Mouse (Mus musculus) adrenal gland, postnatal 25 days (tissue): ENCODE measurements at regions not wholly inside any gene's neighbourhood (a gene's known extent, or its start where the extent isn't known, plus 50 kb on each side); places are given as distances from the start of the nearest gene placed in this dataset.
A peak's percentile ranks its signal among the peaks of the same experiment; 100 is the strongest.

ENCODE experiments used
- DNase-seq: peaks from one replicate; pipeline ENCODE4 v3.0.0; 2021; ENCODE audit warnings: mixed read lengths

- DNase-seq = no peak
Observed at GRCm38 (mm10) chr8:35877581-35877980, 112.0 kb downstream of the Gm19410 start.

- no peak for DNase-seq
Observed at GRCm38 (mm10) chr8:35881810-35882209, 116.2 kb downstream of the Gm19410 start.

- peak; percentile 40 for DNase-seq
Observed at GRCm38 (mm10) chr8:35882638-35883455, 117.3 kb downstream of the Gm19410 start.

- DNase-seq = no peak
Observed at GRCm38 (mm10) chr8:35883456-35883780, 117.8 kb downstream of the Gm19410 start.

GRCm38 (mm10) chr8:35884545-35884944, 119.0 kb downstream of the Gm19410 start:
- no peak for DNase-seq

GRCm38 (mm10) chr8:35890083-35890482, 124.5 kb downstream of the Gm19410 start:
- DNase-seq = no peak

GRCm38 (mm10) chr8:35891769-35892168, 126.2 kb downstream of the Gm19410 start:
- no peak for DNase-seq

- DNase-seq = no peak
Observed at GRCm38 (mm10) chr8:35898493-35898892, 132.9 kb downstream of the Gm19410 start.

GRCm38 (mm10) chr8:35901490-35901889, 135.9 kb downstream of the Gm19410 start:
- DNase-seq = no peak

GRCm38 (mm10) chr8:35904711-35905450, 139.3 kb downstream of the Gm19410 start:
- no peak for DNase-seq

GRCm38 (mm10) chr8:35907998-35908397, 142.4 kb downstream of the Gm19410 start:
- DNase-seq = no peak

GRCm38 (mm10) chr8:35912264-35912663, 146.7 kb downstream of the Gm19410 start:
- no peak for DNase-seq

GRCm38 (mm10) chr8:35915878-35916518, 150.4 kb downstream of the Gm19410 start:
- DNase-seq = no peak

GRCm38 (mm10) chr8:35917573-35917972, 152.0 kb downstream of the Gm19410 start:
- DNase-seq = no peak

- no peak for DNase-seq
Observed at GRCm38 (mm10) chr8:35919451-35919850, 153.9 kb downstream of the Gm19410 start.

- no peak for DNase-seq
Observed at GRCm38 (mm10) chr8:35919859-35920675, 154.5 kb downstream of the Gm19410 start.

- no peak for DNase-seq
Observed at GRCm38 (mm10) chr8:35924026-35924425, 158.4 kb downstream of the Gm19410 start.

GRCm38 (mm10) chr8:35927408-35927871, 161.8 kb downstream of the Gm19410 start:
- DNase-seq = no peak

GRCm38 (mm10) chr8:35930291-35930690, 164.7 kb downstream of the Gm19410 start:
- no peak for DNase-seq

- DNase-seq = peak; percentile 36
Observed at GRCm38 (mm10) chr8:35933186-35934114, 167.9 kb downstream of the Gm19410 start.

- DNase-seq = no peak
Observed at GRCm38 (mm10) chr8:35934115-35934607, 168.6 kb downstream of the Gm19410 start.
